Mouse (Mus musculus) stomach, postnatal 0 days (tissue): ENCODE results near the gene Gm6793.

Source experiments
- CTCF ChIP-seq: IDR thresholded peaks from 2 replicates; pipeline ENCODE4 v1.5.1; 2016; ENCODE audit warnings: antibody characterized with exemption, low read depth, mild to moderate bottlenecking, moderate library complexity
- EP300 ChIP-seq: optimal IDR thresholded peaks from 2 replicates; pipeline ENCODE3; 2016; ENCODE audit warnings: antibody characterized with exemption

DNA sequence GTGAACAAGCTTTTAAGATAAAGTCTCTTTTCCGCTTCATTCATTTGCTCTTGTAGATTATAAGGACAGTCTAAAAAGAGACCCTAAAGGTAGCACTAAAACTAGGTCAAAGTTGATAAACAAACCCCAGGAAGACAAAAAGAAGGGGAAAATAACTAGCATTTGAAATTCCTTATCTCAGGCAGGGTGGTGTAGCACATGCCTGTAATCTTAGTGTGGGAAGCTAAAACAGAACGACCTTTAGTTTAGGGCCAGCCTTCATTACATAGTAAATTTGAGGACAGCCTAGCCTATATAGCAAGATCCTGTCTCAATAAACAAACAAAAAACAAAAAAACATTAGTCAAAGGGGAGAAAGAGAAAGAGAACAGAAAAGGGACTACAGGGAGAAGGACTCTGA, 7.2 kb downstream of the Gm6793 start:
- TF ChIP-seq CTCF: no peak
- TF ChIP-seq EP300: no peak
